Mouse (Mus musculus) intestine, embryonic 16.5 days (tissue): ENCODE data around the gene Esrrg. TPM values are rescaled to one million over a fixed set of nuclear protein-coding genes. Genes with fewer than 3 reads are reported as not detected.

Source experiments
- ATAC-seq: fragments of 200-750 bp; cut with Nextera tagmentation; 2 replicates; pipeline ENCODE4 v1.8.0; 2017; ENCODE audit warnings: moderate TSS enrichment, moderate library complexity
- H3K27ac ChIP-seq: fragments of 300-500 bp; sonication (generic); 2 replicates; pipeline ENCODE4 v1.5.1; 2014; ENCODE audit warnings: mild to moderate bottlenecking, low read length
- H3K27me3 ChIP-seq: fragments of 300-500 bp; sonication (generic); replicated peaks from 2 replicates; pipeline ENCODE4 v1.6.1; 2014; ENCODE audit warnings: low read length, control low read depth, mixed read lengths; ENCODE audit not compliant: control insufficient read depth, insufficient read depth
- H3K36me3 ChIP-seq: fragments of 300-500 bp; sonication (generic); 2 replicates; pipeline ENCODE4 v1.6.1; 2014; ENCODE audit warnings: low read length, control low read depth; ENCODE audit not compliant: control insufficient read depth, insufficient read depth
- H3K4me1 ChIP-seq: fragments of 300-500 bp; sonication (generic); 2 replicates; pipeline ENCODE4 v1.6.1; 2014; ENCODE audit warnings: low read length, control low read depth, mixed read lengths; ENCODE audit not compliant: control insufficient read depth, insufficient read depth
- H3K4me2 ChIP-seq: fragments of 300-500 bp; sonication (generic); 2 replicates; pipeline ENCODE4 v1.6.1; 2014; ENCODE audit warnings: low read depth, low read length, control low read depth
- H3K4me3 ChIP-seq: fragments of 300-500 bp; sonication (generic); 2 replicates; pipeline ENCODE4 v1.5.1; 2014; ENCODE audit warnings: mild to moderate bottlenecking, low read length
- H3K9ac ChIP-seq: fragments of 300-500 bp; sonication (generic); 2 replicates; pipeline ENCODE4 v1.6.1; 2014; ENCODE audit warnings: low read depth, low read length
- H3K9me3 ChIP-seq: fragments of 300-500 bp; sonication (generic); 2 replicates; pipeline ENCODE4 v1.6.1; 2016; ENCODE audit warnings: low read length, control low read depth; ENCODE audit not compliant: control insufficient read depth
- WGBS: fragments of 180-500 bp; shearing (Covaris S2); extraction: QIAGEN DNeasy Blood & Tissue Kit; methylation state at CpG from one replicate; pipeline ENCODE4 v1.1.7; 2014; 5-methylcytosine and 5-hydroxymethylcytosine counted together
- polyA plus RNA-seq: library from polyadenylated mRNA; unstranded; fragments of >200 nt; fragmentation: Nextera tagmentation; extraction: Ambion mirVana; gene quantifications from 2 replicates; pipeline ENCODE4 v1.2.1, GENCODE M21; 2015

The Esrrg gene
- polyA plus RNA-seq, 1 experiment from 2014 or later: 3.6 TPM

DNA sequence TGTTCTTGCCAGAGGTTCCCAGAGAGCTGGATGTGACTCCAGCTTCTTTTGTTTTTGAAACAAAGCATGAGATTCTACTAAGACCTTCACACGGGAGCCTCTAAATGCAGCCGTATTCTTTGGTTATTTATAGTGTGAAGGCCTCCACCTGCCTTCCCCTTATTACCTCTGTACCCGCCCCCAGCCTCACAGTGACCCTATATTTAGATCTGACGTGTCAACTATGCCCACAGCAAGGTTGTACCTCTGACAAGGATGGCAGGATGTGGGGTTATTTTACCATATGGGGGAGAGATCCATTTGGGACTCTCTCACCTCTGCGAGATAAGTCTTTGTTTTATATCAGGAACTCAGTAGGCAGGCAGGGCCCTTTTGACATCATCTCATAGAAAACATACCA lies 141.3 kb downstream of the Esrrg start:
- Histone ChIP-seq H3K4me1 (no peaks in the 10 kb centered on the region), H3K9me3 (no peaks in the 10 kb centered on the region), H3K9ac (no peak overlapping the region), H3K4me3 (no peak overlapping the region), H3K4me2 (no peak overlapping the region), H3K27ac (no peak overlapping the region), H3K36me3 (no peaks in the 10 kb centered on the region), H3K27me3 (no peaks in the 10 kb centered on the region)
- WGBS: 61% methylated on average over 5 of the region's 5 CpGs
- no peak for ATAC-seq

DNA sequence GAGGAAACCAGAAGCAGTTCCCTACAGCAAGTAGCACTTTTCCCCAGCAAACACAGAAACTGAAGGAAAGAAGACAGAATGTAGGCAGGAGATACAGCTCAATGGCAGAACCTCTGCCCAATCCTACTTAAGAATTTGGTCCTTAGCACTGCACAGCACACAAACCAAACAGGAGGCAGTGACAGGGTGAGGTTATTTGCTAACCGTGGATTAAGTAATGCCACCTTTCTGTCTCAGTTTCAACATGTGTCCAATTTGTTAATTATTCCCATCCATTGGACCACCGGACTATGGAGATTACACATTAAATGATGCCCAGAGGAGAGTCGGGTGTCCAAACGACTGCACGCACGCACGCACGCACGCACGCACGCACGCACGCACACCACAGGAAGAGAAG lies 146.9 kb downstream of the Esrrg start:
- Histone ChIP-seq H3K4me2 (no peak overlapping the region), H3K27me3 (no peaks in the 10 kb centered on the region), H3K9ac (no peak overlapping the region), H3K4me1 (no peaks in the 10 kb centered on the region), H3K4me3 (no peak overlapping the region), H3K36me3 (no peaks in the 10 kb centered on the region), H3K27ac (no peak overlapping the region), H3K9me3 (no peaks in the 10 kb centered on the region)
- 94% methylated on average over 13 of the region's 13 CpGs for WGBS
- ATAC-seq: no peak

DNA sequence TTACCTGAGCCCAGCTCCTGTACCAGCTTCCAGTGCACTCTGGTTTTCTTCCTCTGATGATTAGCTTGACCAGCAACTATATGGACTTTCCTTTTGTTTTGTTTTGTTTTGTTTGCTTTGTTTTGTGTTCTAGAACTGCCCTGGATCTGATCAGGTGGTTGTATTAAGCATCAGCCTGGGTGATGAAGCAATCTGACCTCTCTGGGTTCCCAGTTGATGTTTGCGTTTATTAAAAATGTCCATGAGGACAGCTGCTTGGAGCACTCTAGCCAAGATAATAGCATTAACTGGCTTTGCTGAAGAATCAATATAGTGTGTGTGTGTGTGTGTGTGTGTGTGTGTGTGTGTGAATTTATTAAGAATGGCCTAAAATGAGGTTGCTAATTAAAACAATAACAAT lies 149.4 kb downstream of the Esrrg start:
- no peaks in the 10 kb centered on the region for H3K27me3 ChIP-seq
- H3K36me3 ChIP-seq: no peaks in the 10 kb centered on the region
- no peak overlapping the region for H3K27ac ChIP-seq
- WGBS: 79% methylated on average over 1 of the region's 1 CpGs
- H3K9ac ChIP-seq: no peak overlapping the region
- no peaks in the 10 kb centered on the region for H3K9me3 ChIP-seq
- ATAC-seq: no peak
- no peak overlapping the region for H3K4me2 ChIP-seq
- no peak overlapping the region for H3K4me3 ChIP-seq
- H3K4me1 ChIP-seq: no peaks in the 10 kb centered on the region

DNA sequence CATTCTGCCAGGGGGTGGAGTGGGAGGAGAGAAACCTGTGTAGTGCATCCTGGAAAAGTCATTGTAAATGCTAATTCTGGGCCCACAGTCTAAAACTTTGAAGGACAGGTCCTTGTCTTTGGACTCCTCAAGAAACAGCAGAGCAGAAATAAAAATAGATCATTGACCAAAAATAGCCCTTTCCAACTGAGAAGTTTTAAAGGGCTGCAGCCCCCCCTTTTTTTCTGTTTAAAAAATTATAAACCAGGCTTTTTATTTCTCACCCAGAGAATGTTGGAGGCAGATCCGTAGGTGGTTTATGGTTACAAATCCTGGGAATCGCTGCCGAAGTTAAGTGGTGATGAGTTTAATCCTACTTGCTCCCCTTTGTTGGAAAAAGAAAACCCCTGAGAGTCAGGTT lies 150.0 kb downstream of the Esrrg start:
- 66% methylated on average over 3 of the region's 3 CpGs for WGBS
- no peak overlapping the region for H3K27ac ChIP-seq
- H3K27me3 ChIP-seq: no peaks in the 10 kb centered on the region
- H3K9me3 ChIP-seq: no peaks in the 10 kb centered on the region
- no peak for ATAC-seq
- no peaks in the 10 kb centered on the region for H3K36me3 ChIP-seq
- H3K4me2 ChIP-seq: no peak overlapping the region
- no peak overlapping the region for H3K9ac ChIP-seq
- no peak overlapping the region for H3K4me3 ChIP-seq
- H3K4me1 ChIP-seq: no peaks in the 10 kb centered on the region

DNA sequence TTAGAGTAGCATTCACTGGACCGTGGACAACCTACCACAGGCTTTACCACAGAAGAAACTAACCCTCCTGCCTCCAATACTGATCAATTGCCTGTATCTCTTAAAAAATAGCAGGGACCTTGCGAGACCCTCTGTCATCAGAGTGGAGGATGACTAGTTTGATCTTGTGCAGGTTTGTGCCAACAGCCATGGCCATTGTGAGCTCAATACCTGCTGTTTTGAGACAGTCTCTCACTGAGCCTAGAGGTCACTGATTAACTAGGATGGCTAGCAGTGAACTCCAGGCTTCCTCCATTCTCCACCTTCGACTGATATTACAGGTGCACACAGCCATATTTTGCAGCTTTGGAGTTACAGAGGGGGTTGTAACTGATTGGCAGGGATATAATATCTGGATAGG lies 150.9 kb downstream of the Esrrg start:
- ATAC-seq: no peak
- no peaks in the 10 kb centered on the region for H3K27me3 ChIP-seq
- WGBS: 66% methylated on average over 3 of the region's 3 CpGs
- no peaks in the 10 kb centered on the region for H3K9me3 ChIP-seq
- no peak overlapping the region for H3K4me3 ChIP-seq
- H3K9ac ChIP-seq: no peak overlapping the region
- H3K36me3 ChIP-seq: no peaks in the 10 kb centered on the region
- no peak overlapping the region for H3K27ac ChIP-seq
- H3K4me2 ChIP-seq: no peak overlapping the region
- no peaks in the 10 kb centered on the region for H3K4me1 ChIP-seq

DNA sequence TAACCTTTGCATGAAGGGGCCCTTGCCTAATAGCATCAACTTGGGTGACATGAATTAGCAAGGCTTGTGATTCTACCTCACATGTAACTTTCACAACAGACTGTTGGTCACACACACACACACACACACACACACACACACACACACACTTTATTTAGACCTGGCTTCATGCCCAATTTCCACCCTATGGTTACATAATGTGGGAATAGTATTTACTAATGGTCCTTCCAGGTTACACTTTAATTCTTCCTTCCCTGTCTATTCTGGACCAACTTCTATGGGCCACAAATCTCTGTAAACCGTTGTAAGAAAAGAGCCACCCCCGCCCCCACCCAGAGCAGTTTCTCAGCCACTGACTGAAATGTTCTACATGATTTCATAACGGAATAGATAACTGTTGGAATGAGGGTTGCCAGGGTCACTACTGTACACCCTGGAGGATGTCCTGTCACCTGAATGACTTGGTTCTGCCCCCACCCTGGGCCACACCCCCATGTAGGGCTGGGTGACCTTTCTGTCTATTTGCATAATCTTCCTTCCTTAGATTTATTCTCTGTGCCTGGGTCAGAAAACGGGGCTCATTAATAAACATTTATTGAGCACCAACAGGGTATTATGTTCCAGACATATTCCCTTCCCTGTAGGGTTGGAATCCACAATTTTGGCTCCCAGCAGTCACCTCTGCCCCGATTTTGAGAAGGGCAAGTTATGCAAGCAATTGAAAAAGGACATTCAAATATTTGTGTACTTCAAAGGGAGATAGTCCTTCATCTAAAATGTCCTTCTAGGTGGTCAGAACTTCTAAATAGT lies 154.3 kb downstream of the Esrrg start:
- WGBS: 55% methylated on average over 5 of the region's 5 CpGs

DNA sequence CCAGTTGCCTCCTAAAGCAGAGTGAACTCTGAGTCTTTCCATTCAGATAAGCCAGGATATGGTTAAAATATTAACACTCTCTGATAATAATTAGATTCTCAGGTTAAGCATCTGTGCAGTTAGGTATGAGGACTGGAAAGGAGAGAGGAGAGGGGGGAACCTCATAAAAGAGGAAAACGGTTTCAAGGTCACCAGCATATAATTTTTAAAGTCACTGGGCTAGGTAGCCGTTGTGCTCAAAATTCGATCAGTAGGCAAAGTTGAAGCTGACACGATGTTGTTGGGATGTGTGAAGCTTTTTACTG lies 154.8 kb downstream of the Esrrg start:
- H3K9me3 ChIP-seq: no peaks in the 10 kb centered on the region
- H3K27me3 ChIP-seq: no peaks in the 10 kb centered on the region
- no peak for ATAC-seq
- H3K27ac ChIP-seq: no peak overlapping the region
- H3K4me1 ChIP-seq: no peaks in the 10 kb centered on the region
- H3K4me3 ChIP-seq: no peak overlapping the region
- H3K36me3 ChIP-seq: no peaks in the 10 kb centered on the region
- 69% methylated on average over 4 of the region's 4 CpGs for WGBS
- H3K9ac ChIP-seq: no peak overlapping the region
- H3K4me2 ChIP-seq: no peak overlapping the region

More for the DNA sequence above, 154.3 kb downstream of the Esrrg start:
- no peak overlapping the region for H3K4me3 ChIP-seq
- ATAC-seq: peak; percentile 67; the same call in 1 of the 2 replicates
- no peaks in the 10 kb centered on the region for H3K9me3 ChIP-seq
- no peak overlapping the region for H3K4me2 ChIP-seq
- no peak overlapping the region for H3K9ac ChIP-seq
- no peaks in the 10 kb centered on the region for H3K4me1 ChIP-seq
- H3K27me3 ChIP-seq: no peaks in the 10 kb centered on the region
- no peak overlapping the region for H3K27ac ChIP-seq
- no peaks in the 10 kb centered on the region for H3K36me3 ChIP-seq

DNA sequence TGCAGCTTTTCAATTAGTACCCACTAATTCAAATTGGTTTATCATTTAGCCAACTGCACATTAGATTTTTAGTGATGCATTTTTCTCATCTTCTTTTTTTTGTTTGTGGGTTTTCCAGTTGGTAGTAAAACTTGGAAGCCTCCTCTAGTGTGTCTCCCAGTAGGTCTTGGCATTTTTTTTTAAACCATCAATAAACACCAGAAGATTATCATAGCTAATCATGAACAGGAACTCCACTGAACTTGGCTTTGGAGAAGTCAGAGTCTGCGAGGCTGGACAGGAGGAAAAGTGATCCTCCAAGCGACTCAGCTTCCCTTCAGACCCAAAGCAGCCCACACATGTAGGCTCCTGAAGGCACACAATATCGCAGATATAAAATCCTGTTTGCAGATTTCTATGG lies 155.2 kb downstream of the Esrrg start:
- H3K27me3 ChIP-seq: no peaks in the 10 kb centered on the region
- no peaks in the 10 kb centered on the region for H3K4me1 ChIP-seq
- no peak overlapping the region for H3K27ac ChIP-seq
- H3K36me3 ChIP-seq: no peaks in the 10 kb centered on the region
- no peaks in the 10 kb centered on the region for H3K9me3 ChIP-seq
- WGBS: 68% methylated on average over 3 of the region's 3 CpGs
- no peak overlapping the region for H3K9ac ChIP-seq
- ATAC-seq: no peak
- H3K4me3 ChIP-seq: no peak overlapping the region
- no peak overlapping the region for H3K4me2 ChIP-seq

DNA sequence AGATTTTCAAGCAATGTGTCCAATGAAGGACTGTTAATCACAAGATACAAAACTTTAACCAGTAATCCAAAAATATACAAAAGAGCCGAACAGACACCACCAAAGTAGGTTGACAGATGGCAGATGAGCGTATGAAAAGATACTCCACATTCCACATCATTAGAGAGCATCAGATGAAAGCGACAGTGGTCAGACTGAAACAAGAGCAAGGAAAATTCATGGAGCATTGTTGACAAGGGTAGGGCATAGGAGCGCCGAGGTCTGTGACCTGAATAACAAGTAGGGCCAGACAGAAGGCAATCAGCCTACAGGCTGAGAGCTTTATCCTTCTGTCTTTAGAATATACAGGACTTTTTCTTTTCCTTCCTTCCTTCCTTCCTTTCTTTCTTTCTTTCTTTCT lies 157.0 kb downstream of the Esrrg start:
- ATAC-seq: no peak
- 72% methylated on average over 5 of the region's 5 CpGs for WGBS

DNA sequence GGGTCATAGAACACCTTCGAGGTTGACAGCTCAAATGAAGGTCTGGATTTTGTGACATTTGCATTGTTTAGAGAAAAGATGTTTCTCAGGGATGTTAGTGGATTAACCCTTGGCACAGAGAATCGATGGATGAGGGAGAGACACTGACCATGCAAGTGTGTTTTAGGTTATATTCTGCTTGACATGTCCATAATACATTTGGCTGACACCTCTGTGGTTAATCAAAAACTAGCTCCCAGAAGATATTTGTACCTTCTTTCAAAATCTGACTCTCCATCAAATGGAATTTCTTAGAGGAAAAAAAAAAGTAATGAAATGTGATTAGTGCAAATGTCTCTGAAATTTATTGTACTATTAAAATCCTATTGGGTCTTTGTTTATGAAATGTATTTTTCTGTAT lies 158.8 kb downstream of the Esrrg start:
- no peaks in the 10 kb centered on the region for H3K9me3 ChIP-seq
- H3K36me3 ChIP-seq: no peaks in the 10 kb centered on the region
- H3K27ac ChIP-seq: no peak overlapping the region
- H3K9ac ChIP-seq: no peak overlapping the region
- 46% methylated on average over 2 of the region's 2 CpGs for WGBS
- no peak overlapping the region for H3K4me3 ChIP-seq
- H3K4me1 ChIP-seq: no peaks in the 10 kb centered on the region
- H3K4me2 ChIP-seq: no peak overlapping the region
- no peaks in the 10 kb centered on the region for H3K27me3 ChIP-seq
- ATAC-seq: no peak

More for the DNA sequence above, 157.0 kb downstream of the Esrrg start:
- Histone ChIP-seq H3K4me1 (no peaks in the 10 kb centered on the region), H3K36me3 (no peaks in the 10 kb centered on the region), H3K9me3 (no peaks in the 10 kb centered on the region), H3K4me2 (no peak overlapping the region), H3K9ac (no peak overlapping the region), H3K27me3 (no peaks in the 10 kb centered on the region), H3K27ac (no peak overlapping the region), H3K4me3 (no peak overlapping the region)
